Mouse (Mus musculus): ENCODE data around the gene Btbd35f25.

- TF ChIP-seq CTCF (conservative IDR thresholded peaks at IDR 0.05; ENCODE audit: insufficient read depth, insufficient read length, low read depth, low read length) (no peak), POLR2A (IDR thresholded peaks at IDR 0.05; ENCODE audit: low read depth, low read length) (no peak)
These were observed 28.1 kb upstream of the Btbd35f25 start for GRCm38 (mm10) chrX:31745079-31745478.
